Mouse (Mus musculus) ES-Bruce4 (cell line): ENCODE results near the gene Nrtn.

Experiments
- CTCF ChIP-seq: IDR thresholded peaks from one replicate; pipeline ENCODE4 v1.8.1; 2011; ENCODE audit warnings: low read depth, low read length
- EP300 ChIP-seq: IDR thresholded peaks from 2 replicates; pipeline ENCODE4 v1.6.1; 2011; ENCODE audit warnings: low read depth, low read length; ENCODE audit not compliant: insufficient read depth
- POLR2A ChIP-seq: IDR thresholded peaks from one replicate; pipeline ENCODE4 v1.8.1; 2011; ENCODE audit warnings: low read length; ENCODE audit not compliant: insufficient read depth

DNA sequence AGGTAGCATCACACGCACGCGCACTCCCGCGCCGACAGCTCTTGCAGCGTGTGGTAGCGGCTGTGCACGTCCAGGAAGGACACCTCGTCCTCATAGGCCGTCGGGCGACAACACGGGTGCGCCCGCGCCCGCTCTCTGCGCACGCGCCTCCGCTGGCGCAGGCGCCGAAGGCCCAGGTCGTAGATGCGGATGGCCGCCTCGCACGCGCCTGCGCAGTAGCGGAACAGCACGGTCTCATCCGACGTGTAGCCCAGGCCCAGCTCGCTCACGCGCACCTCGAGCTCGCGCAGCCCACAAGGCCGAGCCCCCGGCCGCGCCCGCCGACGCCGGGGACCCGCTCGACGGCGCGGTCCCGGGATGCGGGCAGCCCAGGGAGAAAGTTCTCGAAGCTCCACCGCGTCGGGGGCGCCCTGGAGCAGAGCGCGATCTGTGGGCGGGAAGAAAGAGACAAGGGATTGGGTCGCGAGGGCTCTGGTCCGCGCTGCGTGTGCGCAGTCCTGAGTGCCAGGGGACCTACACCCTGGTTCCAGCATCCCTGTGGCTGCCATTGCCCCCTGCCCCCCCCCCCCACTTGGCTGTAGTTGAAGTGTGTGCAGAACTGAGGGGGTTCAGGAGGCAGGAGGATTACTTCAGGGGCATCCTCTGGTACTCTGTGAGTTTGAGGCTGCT is 5.8 kb downstream of the Nrtn start:
- no peak for TF ChIP-seq EP300
- TF ChIP-seq CTCF: no peak
- no peak for TF ChIP-seq POLR2A
